Comparison of ENCODE assay signal across 22 mouse cellular contexts in genomic region chr4:100284528-100284927, GRCm38 (mm10).
DNase-seq lines count a peak whose midpoint lies in the region; ATAC-seq and TF ChIP-seq lines count a peak whose summit lies in the region.
"Had no signal": no experiment of that assay in that cellular context is flagged by ENCODE, and none has a peak within 500 bp of the region (broad histone marks: within the 10 kb centered on the region; RNA-seq: fewer than 3 reads in every experiment).

No protein-coding gene starts in this region.

- H3K27ac ChIP-seq in heart, embryonic 13.5 days (replicated peaks) = peak overlapping the region; percentile 81
- H3K27ac ChIP-seq in testis, adult 2 months (ENCODE audit: control insufficient read depth, insufficient read depth, low read depth, low read length) = 0 out of 2 replicates have a peak overlapping the region, but pooled peaks have one; percentile 6
- H3K27ac ChIP-seq: embryonic facial prominence, embryonic 12.5 days; forebrain, embryonic 15.5 days; hindbrain, embryonic 12.5 days had no signal

- H3K4me2 ChIP-seq in heart, embryonic 13.5 days = peak overlapping the region; percentile 34
- H3K4me2 ChIP-seq: embryonic facial prominence, embryonic 12.5 days; forebrain, embryonic 15.5 days; hindbrain, embryonic 12.5 days had no signal

- peak; percentile 84 for DNase-seq in heart, adult 11 months
- no peak for DNase-seq in heart, adult 9 months (ENCODE audit: low spot score in 2 of 2)
- DNase-seq in heart, postnatal 25 days (ENCODE audit: low spot score) = no peak
- DNase-seq in testis, postnatal 14 days (ENCODE audit: low spot score) = no peak
- DNase-seq in cerebellum, postnatal 36 days = no peak
- DNase-seq: adrenal gland, adult 8-10 months; adrenal gland, postnatal 36 days; B cell, adult 2 months; cerebellum, adult 11 months; cerebellum, adult 8-10 months; cerebellum, postnatal 14 days; gastrocnemius, postnatal 36 days; kidney, adult 18-20 months had no signal

- intact Hi-C loops in heart, postnatal 25 days (cut with DNase I) = no loop called here

- no peak for TF ChIP-seq CTCF in testis, adult 2 months (IDR thresholded peaks at IDR 0.05; ENCODE audit: control insufficient read depth, insufficient read depth, insufficient replicate concordance, low read depth, low read length)

- no peak for TF ChIP-seq POLR2A in testis, adult 2 months (IDR thresholded peaks at IDR 0.05; ENCODE audit: control insufficient read depth, low read depth, low read length)

- H3K9ac ChIP-seq in heart, embryonic 13.5 days = no peak overlapping the region
- H3K9ac ChIP-seq: embryonic facial prominence, embryonic 12.5 days; forebrain, embryonic 15.5 days; hindbrain, embryonic 12.5 days had no signal

- 18% methylated on average over 6 of the region's 6 CpGs for WGBS in heart, embryonic 13.5 days

- 0 out of 2 replicates have a peak, but pooled peaks cover 4% of the 10 kb centered on the region for H3K9me3 ChIP-seq in heart, embryonic 13.5 days
- H3K9me3 ChIP-seq: embryonic facial prominence, embryonic 12.5 days; forebrain, embryonic 15.5 days; hindbrain, embryonic 12.5 days had no signal

- H3K27me3 ChIP-seq in heart, embryonic 13.5 days (replicated peaks) = no peaks in the 10 kb centered on the region
- no peaks in the 10 kb centered on the region for H3K27me3 ChIP-seq in testis, adult 2 months (ENCODE audit: control insufficient read depth, insufficient read depth, low read length)
- H3K27me3 ChIP-seq: embryonic facial prominence, embryonic 12.5 days; forebrain, embryonic 15.5 days; hindbrain, embryonic 12.5 days had no signal

- peak; percentile 59; the same call in 1 of the 2 replicates for ATAC-seq in heart, embryonic 13.5 days (ENCODE audit: extremely low read depth, insufficient number of reproducible peaks, low FRiP score, low TSS enrichment)
- ATAC-seq: CD4-positive, CD25-positive, alpha-beta regulatory T cell, adult 4 months; forebrain, embryonic 15.5 days; hindbrain, embryonic 16.5 days; inflammation-experienced regulatory T-cells, adult 6 months had no signal

- H3K36me3 ChIP-seq in heart, embryonic 13.5 days = 0 out of 2 replicates have a peak, but pooled peaks cover 4% of the 10 kb centered on the region
- no peaks in the 10 kb centered on the region for H3K36me3 ChIP-seq in testis, adult 2 months (ENCODE audit: control insufficient read depth, insufficient read depth, low read length)
- H3K36me3 ChIP-seq: embryonic facial prominence, embryonic 12.5 days; forebrain, embryonic 15.5 days; G1E; hindbrain, embryonic 12.5 days had no signal

- H3K4me3 ChIP-seq in heart, embryonic 13.5 days = no peak overlapping the region
- H3K4me3 ChIP-seq in testis, adult 2 months (ENCODE audit: control insufficient read depth, low read depth, low read length) = no peak overlapping the region
- H3K4me3 ChIP-seq: embryonic facial prominence, embryonic 12.5 days; forebrain, embryonic 15.5 days; hindbrain, embryonic 12.5 days had no signal

- H3K4me1 ChIP-seq in heart, embryonic 13.5 days = peaks cover 38% of the 10 kb centered on the region
- H3K4me1 ChIP-seq in testis, adult 2 months (ENCODE audit: control insufficient read depth, insufficient read depth, low read length) = no peaks in the 10 kb centered on the region
- H3K4me1 ChIP-seq: forebrain, embryonic 15.5 days; hindbrain, embryonic 12.5 days had no signal
